Mouse (Mus musculus) midbrain, postnatal 0 days (tissue): ENCODE results near the gene Col28a1. TPM values are rescaled to one million over a fixed set of nuclear protein-coding genes. Genes with fewer than 3 reads are reported as not detected.

ENCODE experiments used
- ATAC-seq: fragments of 200-750 bp; cut with Nextera tagmentation; 2 replicates; pipeline ENCODE4 v1.8.0; 2017; ENCODE audit warnings: moderate number of reproducible peaks, mild to moderate bottlenecking, moderate TSS enrichment, moderate library complexity; ENCODE audit not compliant: low FRiP score
- DNase-seq: peaks from one replicate; pipeline ENCODE4 v3.0.0-alpha.2; 2015; ENCODE audit warnings: low spot score
- H3K27ac ChIP-seq: fragments of 300-500 bp; sonication (generic); 2 replicates; pipeline ENCODE4 v1.5.1; 2014; ENCODE audit warnings: low read depth, mild to moderate bottlenecking, low read length, mixed read lengths
- H3K27me3 ChIP-seq: fragments of 300-500 bp; sonication (generic); 2 replicates; pipeline ENCODE4 v1.6.1; 2014; ENCODE audit warnings: low read length, control low read depth, mixed read lengths; ENCODE audit not compliant: insufficient read depth
- H3K36me3 ChIP-seq: fragments of 300-500 bp; sonication (generic); 2 replicates; pipeline ENCODE4 v1.6.1; 2014; ENCODE audit warnings: low read length, control low read depth, mixed read lengths; ENCODE audit not compliant: insufficient read depth
- H3K4me1 ChIP-seq: fragments of 300-500 bp; sonication (generic); 2 replicates; pipeline ENCODE4 v1.6.1; 2014; ENCODE audit warnings: mild to moderate bottlenecking, control low read depth, antibody characterized with exemption, low read length, mixed read lengths; ENCODE audit not compliant: insufficient read depth
- H3K4me2 ChIP-seq: fragments of 300-500 bp; sonication (generic); 2 replicates; pipeline ENCODE4 v1.6.1; 2014; ENCODE audit warnings: low read depth, mild to moderate bottlenecking, low read length, mixed read lengths; ENCODE audit not compliant: poor library complexity, severe bottlenecking
- H3K4me3 ChIP-seq: fragments of 300-500 bp; sonication (generic); 2 replicates; pipeline ENCODE4 v1.5.1; 2014; ENCODE audit warnings: low read depth, mild to moderate bottlenecking, low read length, moderate library complexity
- H3K9ac ChIP-seq: fragments of 300-500 bp; sonication (generic); replicated peaks from 2 replicates; pipeline ENCODE4 v1.6.1; 2014; ENCODE audit warnings: mild to moderate bottlenecking, low read length, moderate library complexity, mixed read lengths; ENCODE audit not compliant: poor library complexity, severe bottlenecking
- H3K9me3 ChIP-seq: fragments of 300-500 bp; sonication (generic); 2 replicates; pipeline ENCODE4 v1.6.1; 2016; ENCODE audit warnings: low read length, control low read depth
- CTCF ChIP-seq: IDR thresholded peaks from 2 replicates; pipeline ENCODE4 v1.5.1; 2016; ENCODE audit warnings: antibody characterized with exemption, mild to moderate bottlenecking
- WGBS: fragments of 180-500 bp; shearing (Covaris S2); extraction: QIAGEN DNeasy Blood & Tissue Kit; methylation state at CpG from one replicate; pipeline ENCODE4 v1.1.7; 2014; 5-methylcytosine and 5-hydroxymethylcytosine counted together
- polyA plus RNA-seq: library from polyadenylated mRNA; unstranded; fragments of >200 nt; fragmentation: Nextera tagmentation; extraction: Ambion mirVana; gene quantifications from 2 replicates; pipeline ENCODE4 v1.2.1, GENCODE M21; 2015
- total RNA-seq: library from RNA; depleted of rRNA; stranded (reverse); fragments of >200 nt; gene quantifications from 2 replicates; pipeline ENCODE4 v1.2.3, GENCODE M21; 2014

Col28a1 gene
- total and polyA plus RNA-seq, 2 experiments from 2014 or later: 0.60 to 0.64 TPM

- Histone ChIP-seq H3K4me1 (no peaks in the 10 kb centered on the region), H3K36me3 (no peaks in the 10 kb centered on the region), H3K4me2 (no peak overlapping the region), H3K27ac (no peak overlapping the region), H3K27me3 (no peaks in the 10 kb centered on the region), H3K4me3 (no peak overlapping the region), H3K9ac (no peak overlapping the region), H3K9me3 (no peaks in the 10 kb centered on the region)
- no peak for ATAC-seq
- WGBS: 89% methylated on average over 3 of the region's 3 CpGs
- no peak for DNase-seq
- TF ChIP-seq CTCF: no peak
Observed at GRCm38 (mm10) chr6:8067124-8067523, 125.3 kb downstream of the Col28a1 start.

- no peaks in the 10 kb centered on the region for H3K36me3 ChIP-seq
- 63% methylated on average over 3 of the region's 3 CpGs for WGBS
- H3K27me3 ChIP-seq: no peaks in the 10 kb centered on the region
- TF ChIP-seq CTCF: peak; percentile 54
- H3K4me2 ChIP-seq: no peak overlapping the region
- no peak overlapping the region for H3K9ac ChIP-seq
- no peaks in the 10 kb centered on the region for H3K9me3 ChIP-seq
- ATAC-seq: no peak
- DNase-seq: no peak
- no peaks in the 10 kb centered on the region for H3K4me1 ChIP-seq
- no peak overlapping the region for H3K4me3 ChIP-seq
- no peak overlapping the region for H3K27ac ChIP-seq
Observed at GRCm38 (mm10) chr6:8066208-8066607, 126.2 kb downstream of the Col28a1 start.

DNA sequence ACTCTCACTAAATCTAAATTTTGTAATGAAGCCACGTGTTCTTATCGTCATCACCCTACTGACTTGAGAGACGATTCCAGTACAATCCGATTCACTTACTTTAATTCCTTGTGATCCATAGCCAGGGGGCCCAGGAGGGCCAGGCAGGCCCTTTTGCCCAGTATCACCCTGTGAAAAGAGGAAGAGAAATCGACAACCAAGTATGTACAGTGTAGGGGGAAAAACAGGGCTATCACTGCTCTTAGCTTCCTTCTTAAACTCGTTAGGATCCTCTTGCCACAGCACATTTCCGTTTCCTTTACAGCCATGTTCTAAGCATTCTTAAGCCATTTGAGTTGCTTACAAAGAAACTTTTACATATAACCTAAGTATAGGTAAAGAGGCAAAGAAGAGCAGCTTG, 133.2 kb downstream of the Col28a1 start:
- no peak overlapping the region for H3K27ac ChIP-seq
- DNase-seq (no peak), ATAC-seq (no peak)
- H3K27me3 ChIP-seq: no peaks in the 10 kb centered on the region
- no peaks in the 10 kb centered on the region for H3K36me3 ChIP-seq
- 87% methylated on average over 7 of the region's 7 CpGs for WGBS
- no peak overlapping the region for H3K9ac ChIP-seq
- no peak overlapping the region for H3K4me3 ChIP-seq
- TF ChIP-seq CTCF: no peak
- no peaks in the 10 kb centered on the region for H3K9me3 ChIP-seq
- H3K4me2 ChIP-seq: no peak overlapping the region
- H3K4me1 ChIP-seq: no peaks in the 10 kb centered on the region

DNA sequence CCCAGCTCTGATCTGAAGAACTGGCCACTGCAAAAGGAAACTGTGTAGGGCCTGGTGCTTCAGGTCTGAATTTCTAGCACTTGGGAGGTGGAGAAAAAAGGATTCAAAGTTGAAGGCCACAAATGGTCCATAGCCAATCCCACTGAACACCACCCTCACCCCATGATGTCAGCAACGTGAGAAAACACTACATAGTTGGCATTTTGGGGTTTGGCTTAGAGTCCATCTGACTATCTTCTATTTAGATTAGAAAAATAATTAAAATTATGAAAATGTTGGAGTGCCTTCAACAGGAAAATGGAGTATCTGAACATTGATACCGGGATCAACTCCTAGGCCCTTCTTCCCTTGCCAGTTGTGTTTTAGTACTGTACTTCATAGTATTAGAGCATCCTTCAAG, 144.2 kb downstream of the Col28a1 start:
- Histone ChIP-seq H3K9ac (no peak overlapping the region), H3K27ac (no peak overlapping the region), H3K9me3 (no peaks in the 10 kb centered on the region), H3K27me3 (no peaks in the 10 kb centered on the region), H3K36me3 (no peaks in the 10 kb centered on the region), H3K4me3 (no peak overlapping the region), H3K4me2 (no peak overlapping the region), H3K4me1 (no peaks in the 10 kb centered on the region)
- ATAC-seq (no peak), DNase-seq (no peak)
- 80% methylated on average over 2 of the region's 2 CpGs for WGBS
- no peak for TF ChIP-seq CTCF

- whole genome bisulfite sequencing: 79% methylated on average over 4 of the region's 4 CpGs
- Histone ChIP-seq H3K4me2 (no peak overlapping the region), H3K9me3 (no peaks in the 10 kb centered on the region), H3K9ac (no peak overlapping the region), H3K27ac (no peak overlapping the region), H3K36me3 (no peaks in the 10 kb centered on the region), H3K4me3 (no peak overlapping the region), H3K4me1 (no peaks in the 10 kb centered on the region), H3K27me3 (no peaks in the 10 kb centered on the region)
- ATAC-seq (no peak), DNase-seq (no peak)
- no peak for TF ChIP-seq CTCF
Observed at GRCm38 (mm10) chr6:8046446-8046845, 146.0 kb downstream of the Col28a1 start.

- no peak for TF ChIP-seq CTCF
- WGBS: 96% methylated on average over 1 of the region's 1 CpGs
- DNase-seq: no peak
Observed at GRCm38 (mm10) chr6:8045825-8046224, 146.6 kb downstream of the Col28a1 start.

More at GRCm38 (mm10) chr6:8045825-8046224, 146.6 kb downstream of the Col28a1 start:
- Histone ChIP-seq H3K4me3 (no peak overlapping the region), H3K27ac (no peak overlapping the region), H3K4me1 (no peaks in the 10 kb centered on the region), H3K27me3 (no peaks in the 10 kb centered on the region), H3K9ac (no peak overlapping the region), H3K36me3 (no peaks in the 10 kb centered on the region), H3K4me2 (no peak overlapping the region), H3K9me3 (no peaks in the 10 kb centered on the region)
- ATAC-seq: no peak
